Mouse (Mus musculus) MEL (cell line): ENCODE results near the gene Cldn3. TPM values are rescaled to one million over a fixed set of nuclear protein-coding genes. Genes with fewer than 3 reads are reported as not detected.

Experiments used
- DNase-seq: peaks from one replicate; pipeline ENCODE4 v3.0.0; 2011; ENCODE audit warnings: low read depth, low spot score
- H3K27ac ChIP-seq: 2 replicates; pipeline ENCODE4 v1.5.1; 2012; ENCODE audit warnings: low read depth, mild to moderate bottlenecking, control low read depth, low read length, moderate library complexity; ENCODE audit not compliant: control insufficient read depth
- H3K27me3 ChIP-seq, 2 experiments: fragments of 150-350 bp in 1 of 2; sonication (generic) in 1 of 2; 2 replicates each; pipeline ENCODE4 v1.6.1; 2012; ENCODE audit warnings: low read length in 2 of 2, mild to moderate bottlenecking in 2 of 2, improper control_type of control experiment in 1 of 2, moderate library complexity in 1 of 2; ENCODE audit not compliant: insufficient read depth in 2 of 2, control insufficient read depth in 1 of 2
- H3K36me3 ChIP-seq, 2 experiments: 2 replicates each; pipeline ENCODE4 v1.6.1; 2012 to 2014; ENCODE audit warnings: low read length in 2 of 2, improper control_type of control experiment in 1 of 2, inconsistent platforms in 1 of 2, mild to moderate bottlenecking in 1 of 2; ENCODE audit not compliant: insufficient read depth in 2 of 2, control insufficient read depth in 1 of 2
- H3K4me1 ChIP-seq, 2 experiments: fragments of 150-350 bp in 1 of 2; sonication (generic) in 1 of 2; 2 replicates each; pipeline ENCODE4 v1.6.1; 2012; ENCODE audit warnings: low read length in 2 of 2, improper control_type of control experiment in 1 of 2, mild to moderate bottlenecking in 1 of 2; ENCODE audit not compliant: insufficient read depth in 2 of 2, control insufficient read depth in 1 of 2
- H3K4me3 ChIP-seq, 2 experiments: fragments of 150-350 bp in 1 of 2; sonication (generic) in 1 of 2; 2 replicates each; pipeline ENCODE4 v1.5.1; 2012; ENCODE audit warnings: low read depth in 2 of 2, low read length in 2 of 2, mild to moderate bottlenecking in 2 of 2, moderate library complexity in 2 of 2, control low read depth in 1 of 2, improper control_type of control experiment in 1 of 2; ENCODE audit not compliant: control insufficient read depth in 1 of 2, insufficient read depth in 1 of 2
- H3K79me2 ChIP-seq: 2 replicates; pipeline ENCODE4 v1.6.1; 2012; ENCODE audit warnings: mild to moderate bottlenecking, low read length, moderate library complexity; ENCODE audit not compliant: control insufficient read depth, poor library complexity, insufficient read depth
- H3K9ac ChIP-seq: 2 replicates; pipeline ENCODE4 v1.6.1; 2012; ENCODE audit warnings: low read depth, mild to moderate bottlenecking, control low read depth, low read length, moderate library complexity; ENCODE audit not compliant: control insufficient read depth, poor library complexity, severe bottlenecking
- H3K9me3 ChIP-seq: fragments of 150-350 bp; sonication (generic); replicated peaks from 2 replicates; pipeline ENCODE4 v1.6.1; 2012; ENCODE audit warnings: mild to moderate bottlenecking, low read length, improper control_type of control experiment, moderate library complexity; ENCODE audit not compliant: insufficient read depth
- CHD1 ChIP-seq: IDR thresholded peaks from 2 replicates; pipeline ENCODE4 v1.6.1; 2012; ENCODE audit warnings: low read depth, mild to moderate bottlenecking, inconsistent platforms, low read length, improper control_type of control experiment
- CHD2 ChIP-seq: IDR thresholded peaks from 2 replicates; pipeline ENCODE4 v1.6.1; 2011; ENCODE audit warnings: low read length, improper control_type of control experiment
- ELF1 ChIP-seq: IDR thresholded peaks from 2 replicates; pipeline ENCODE4 v1.6.1; 2014; ENCODE audit warnings: low read depth, mild to moderate bottlenecking, inconsistent platforms, low read length, improper control_type of control experiment, moderate library complexity
- EP300 ChIP-seq, 2 experiments: IDR thresholded peaks; 2 replicates each; pipeline ENCODE4 v1.6.1; 2011; ENCODE audit warnings: improper control_type of control experiment in 2 of 2, low read length in 2 of 2, low read depth in 1 of 2, mild to moderate bottlenecking in 1 of 2
- ETS1 ChIP-seq: IDR thresholded peaks from 2 replicates; pipeline ENCODE4 v1.6.1; 2012; ENCODE audit warnings: low read depth, mild to moderate bottlenecking, inconsistent platforms, low read length, improper control_type of control experiment, moderate library complexity
- JUND ChIP-seq: IDR thresholded peaks from 2 replicates; pipeline ENCODE4 v1.6.1; 2011; ENCODE audit warnings: low read depth, mild to moderate bottlenecking, improper control_type of control experiment, low read length
- KAT2A ChIP-seq: conservative IDR thresholded peaks from 2 replicates; pipeline ENCODE4 v1.6.1; 2012; ENCODE audit warnings: low read depth, low read length, improper control_type of control experiment, inconsistent platforms
- MAX ChIP-seq: IDR thresholded peaks from 2 replicates; pipeline ENCODE4 v1.6.1; 2011; ENCODE audit warnings: low read length, improper control_type of control experiment
- MAZ ChIP-seq: IDR thresholded peaks from 2 replicates; pipeline ENCODE4 v1.6.1; 2012; ENCODE audit warnings: low read depth, mild to moderate bottlenecking, inconsistent platforms, low read length, improper control_type of control experiment
- MXI1 ChIP-seq: IDR thresholded peaks from 2 replicates; pipeline ENCODE4 v1.6.1; 2011; ENCODE audit warnings: mild to moderate bottlenecking, low read depth, low read length, improper control_type of control experiment
- MYB ChIP-seq: IDR thresholded peaks from 2 replicates; pipeline ENCODE4 v1.6.1; 2011; ENCODE audit warnings: mild to moderate bottlenecking, low read depth, low read length, improper control_type of control experiment
- NELFE ChIP-seq: IDR thresholded peaks from 2 replicates; pipeline ENCODE4 v1.6.1; 2011; ENCODE audit warnings: low read depth, low read length, improper control_type of control experiment
- NRF1 ChIP-seq: IDR thresholded peaks from 2 replicates; pipeline ENCODE4 v1.6.1; 2014; ENCODE audit warnings: low read depth, mild to moderate bottlenecking, inconsistent platforms, low read length, improper control_type of control experiment, moderate library complexity; ENCODE audit not compliant: poor library complexity, insufficient read depth, severe bottlenecking
- POLR2AphosphoS2 ChIP-seq: IDR thresholded peaks from 2 replicates; pipeline ENCODE4 v1.6.1; 2011; ENCODE audit warnings: low read length, improper control_type of control experiment
- SIN3A ChIP-seq: IDR thresholded peaks from 2 replicates; pipeline ENCODE4 v1.6.1; 2012; ENCODE audit warnings: low read length, improper control_type of control experiment, inconsistent platforms
- SMC3 ChIP-seq: IDR thresholded peaks from 2 replicates; pipeline ENCODE4 v1.6.1; 2011; ENCODE audit warnings: low read depth, low read length, improper control_type of control experiment
- TAL1 ChIP-seq: IDR thresholded peaks from 2 replicates; pipeline ENCODE4 v1.6.1; 2012; ENCODE audit warnings: mild to moderate bottlenecking, inconsistent platforms, low read length, moderate library complexity, mixed read lengths
- TBP ChIP-seq: IDR thresholded peaks from 2 replicates; pipeline ENCODE4 v1.8.0; 2011; ENCODE audit warnings: low read depth, low read length, improper control_type of control experiment
- UBTF ChIP-seq: IDR thresholded peaks from 2 replicates; pipeline ENCODE4 v1.6.1; 2012; ENCODE audit warnings: low read depth, mild to moderate bottlenecking, inconsistent platforms, low read length, improper control_type of control experiment, moderate library complexity, borderline replicate concordance; ENCODE audit not compliant: insufficient read depth
- USF2 ChIP-seq, 2 experiments: IDR thresholded peaks; 2 replicates each; pipeline ENCODE4 v1.6.1; 2011 to 2012; ENCODE audit warnings: improper control_type of control experiment in 2 of 2, low read length in 2 of 2, borderline replicate concordance in 1 of 2, inconsistent platforms in 1 of 2, low read depth in 1 of 2, mild to moderate bottlenecking in 1 of 2; ENCODE audit not compliant: insufficient read depth in 1 of 2
- polyA plus RNA-seq, 2 experiments: library from polyadenylated mRNA; stranded (reverse) in 1 of 2; unstranded in 1 of 2; fragments of >175 nt in 1 of 2; fragments of >200 nt in 1 of 2; gene quantifications; 2 replicates each; pipeline versions ENCODE4 v1.2.1 to v1.2.4; 2012; ENCODE audit warnings: low replicate concordance in 2 of 2, low read depth in 1 of 2; ENCODE audit not compliant: insufficient read length in 2 of 2, insufficient read depth in 1 of 2, missing spikeins in 1 of 2
- total RNA-seq: library from RNA; depleted of rRNA; stranded (reverse); fragments of 300-350 nt; gene quantifications from 2 replicates; pipeline ENCODE4 v1.2.3, GENCODE M21; 2012

Cldn3 gene
- total and polyA plus RNA-seq, 3 experiments, result 1.1 TPM; not detected in 2

DNA sequence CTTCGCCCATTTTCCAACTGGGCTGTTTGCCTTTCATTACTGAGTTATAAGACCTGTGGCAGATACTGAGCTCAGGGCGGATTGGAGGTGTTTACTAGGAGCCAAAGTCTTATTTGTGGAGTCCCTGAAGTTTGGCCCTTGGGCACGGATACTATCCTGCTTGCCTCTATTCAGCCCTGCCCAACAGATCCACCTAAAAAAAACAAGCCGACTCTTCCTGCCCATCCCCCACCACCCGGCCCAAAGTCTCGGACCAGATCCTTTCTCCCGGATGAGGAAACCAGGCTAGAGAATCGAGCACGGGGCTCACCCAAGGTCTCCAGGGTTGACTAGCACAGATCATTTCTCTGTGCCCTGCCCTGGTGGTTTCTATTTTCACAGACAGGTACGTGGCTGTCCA is 4.9 kb upstream of the Cldn3 start:
- no peak for DNase-seq
- H3K27me3 ChIP-seq, result peaks cover 0 to 5% of the 10 kb centered on the region in 2 experiments; a peak in 2 of 4 replicates
- no peaks in the 10 kb centered on the region for H3K9me3 ChIP-seq
- H3K4me1 ChIP-seq, result peaks cover 6 to 28% of the 10 kb centered on the region in 2 experiments
- TF ChIP-seq EP300 (IDR thresholded peaks at IDR 0.05; ENCODE audit: low read depth in 1 of 2, low read length in 2 of 2) (no peak), UBTF (no peak), MYB (no peak), SIN3A (no peak), KAT2A (no peak), POLR2AphosphoS2 (no peak), MXI1 (no peak), JUND (no peak), SMC3 (no peak), ELF1 (no peak), CHD1 (no peak)
- H3K79me2 ChIP-seq, result no peaks in the 10 kb centered on the region
- H3K27ac ChIP-seq, result no peak overlapping the region
- peaks cover 0 to 18% of the 10 kb centered on the region in 2 experiments; a peak in 2 of 4 replicates for H3K36me3 ChIP-seq
- no peak overlapping the region for H3K4me3 ChIP-seq
- no peak overlapping the region for H3K9ac ChIP-seq

DNA sequence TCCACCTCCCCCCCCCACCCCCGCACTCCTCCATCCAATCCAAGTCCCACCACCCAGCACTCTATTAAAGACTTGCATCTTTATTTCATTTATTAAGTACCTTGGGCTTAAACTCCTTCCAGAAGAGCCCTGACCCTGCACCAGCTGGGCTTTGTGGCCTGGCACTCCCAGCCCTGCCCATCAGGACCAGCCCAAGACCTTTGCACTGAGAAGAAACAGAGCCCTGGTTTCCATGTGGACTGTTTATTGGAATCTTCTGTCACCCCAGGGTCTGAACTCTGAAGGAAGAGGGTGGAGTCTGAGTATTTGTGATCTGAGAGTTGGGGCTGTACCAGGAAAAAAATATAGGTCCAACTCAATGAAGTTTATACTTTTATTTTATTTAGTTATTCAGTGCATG is 2.9 kb upstream of the Cldn3 start:
- Histone ChIP-seq H3K79me2 (no peaks in the 10 kb centered on the region), H3K27ac (no peak overlapping the region), H3K4me3 (no peak overlapping the region), H3K9ac (no peak overlapping the region), H3K36me3 (peaks cover 0 to 4% of the 10 kb centered on the region in 2 experiments; a peak in 2 of 4 replicates), H3K27me3 (peaks cover 5 to 19% of the 10 kb centered on the region in 2 experiments), H3K9me3 (no peaks in the 10 kb centered on the region), H3K4me1 (peaks cover 3 to 13% of the 10 kb centered on the region in 2 experiments; a peak in 2 of 4 replicates)
- no peak for DNase-seq
- no peak for TF ChIP-seq NELFE
- TF ChIP-seq SIN3A, result no peak
- TF ChIP-seq MAZ, result no peak
- TF ChIP-seq CHD1, result no peak
- TF ChIP-seq CHD2, result no peak
- no peak for TF ChIP-seq ETS1
- TF ChIP-seq NRF1, result no peak
- no peak for TF ChIP-seq TAL1
- TF ChIP-seq MAX, result no peak
- no peak for TF ChIP-seq USF2 (IDR thresholded peaks at IDR 0.05; ENCODE audit: borderline replicate concordance in 1 of 2, insufficient read depth in 1 of 2, low read depth in 1 of 2, low read length in 2 of 2)
- no peak for TF ChIP-seq TBP
- TF ChIP-seq KAT2A, result no peak
